Mouse (Mus musculus) heart, postnatal 4 days (tissue): ENCODE data around the gene Exoc2. TPM values are rescaled to one million over a fixed set of nuclear protein-coding genes. Genes with fewer than 3 reads are reported as not detected.

Experiments used
- DNase-seq: peaks from one replicate; pipeline ENCODE4 v3.0.0; 2021
- total RNA-seq, 2 experiments: library from RNA; stranded (reverse); gene quantifications; 2 replicates each; pipeline ENCODE4 v1.2.3; 2021

Gene Exoc2
- 10 to 100 TPM; 22.9 to 23.0 TPM for total RNA-seq

DNA sequence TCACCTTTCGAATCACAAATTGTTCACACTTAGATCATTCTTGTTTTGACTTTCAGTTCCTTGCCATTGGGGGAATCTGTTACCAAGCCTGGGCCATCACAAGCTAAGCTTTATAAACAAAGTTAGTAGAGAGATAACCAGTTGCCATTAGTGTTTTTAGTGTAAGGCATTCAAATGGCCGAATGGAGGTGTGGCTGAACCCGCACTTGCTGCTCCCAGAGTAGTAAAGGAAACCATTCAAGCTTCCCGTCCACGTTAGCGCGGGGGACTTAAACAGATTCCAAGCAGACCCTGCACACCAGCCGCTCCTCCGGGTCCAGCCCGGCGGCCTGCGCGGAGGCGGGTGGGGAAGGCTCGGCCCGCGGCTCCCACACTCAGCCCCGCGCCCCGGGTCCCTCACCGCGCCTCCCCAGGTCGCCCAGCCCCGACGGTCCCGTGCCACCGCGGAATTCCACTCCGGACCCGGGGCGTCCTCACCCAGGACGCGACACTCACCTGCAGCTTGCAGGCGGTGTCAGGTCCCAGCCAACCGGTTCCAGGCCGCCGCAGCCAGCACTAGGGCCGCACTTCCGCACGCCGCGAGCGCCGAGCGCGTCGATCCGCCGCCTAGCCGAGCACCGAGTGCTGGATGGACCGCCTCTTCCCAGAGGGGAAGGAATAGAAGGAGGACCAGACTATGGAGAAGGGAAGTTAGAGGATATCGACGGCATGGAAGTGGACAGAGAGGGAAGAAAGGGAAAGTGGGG is at the start of gene Exoc2, which contains the start of gene Gm5447:
Gene Exoc2, minus strand, starts transcription at position 593 of the 746 bp plus-strand sequence.
Gene Gm5447, plus strand, starts transcription at position 704 of the 746 bp plus-strand sequence.
- peak; percentile 82 for DNase-seq

DNA sequence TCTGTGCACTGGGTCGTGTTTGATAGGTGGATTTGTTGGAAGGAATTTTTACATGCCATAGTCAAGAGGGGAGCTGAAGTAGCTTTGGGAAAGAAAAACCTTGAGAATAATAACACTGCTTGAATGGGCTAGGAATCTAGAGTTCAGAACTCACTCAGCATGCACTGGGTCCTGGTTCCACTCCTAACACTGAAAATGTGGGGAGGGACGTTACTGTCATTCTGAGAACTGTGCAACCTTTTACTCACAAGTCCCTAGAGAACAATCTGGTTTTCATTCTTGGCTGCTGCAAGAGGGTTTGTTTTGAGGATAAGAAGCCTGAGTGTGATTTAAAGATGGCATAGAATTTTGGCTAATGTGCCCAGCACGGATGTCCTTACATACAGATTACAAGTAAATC is 49.8 kb upstream of the Exoc2 start:
- no peak for DNase-seq

DNA sequence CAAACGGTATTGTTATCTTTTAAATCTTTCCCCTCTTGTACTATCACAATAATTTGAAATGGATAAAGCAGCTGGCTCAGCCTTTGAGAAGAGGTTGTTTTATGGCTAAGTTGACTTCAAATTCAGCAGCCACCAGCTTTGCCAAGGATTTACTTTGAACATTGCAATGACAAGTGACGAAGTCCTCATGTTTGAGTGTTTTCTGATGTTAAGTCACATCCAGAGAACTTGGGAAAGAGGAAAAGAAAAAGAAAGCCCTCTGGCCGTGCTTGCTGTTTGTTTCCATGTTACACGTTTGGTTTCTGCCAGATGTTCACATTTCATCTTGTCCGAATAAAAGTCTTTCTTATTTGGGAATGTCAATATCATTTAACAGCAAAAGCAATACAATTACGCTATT is 48.0 kb upstream of the Exoc2 start:
- no peak for DNase-seq

DNA sequence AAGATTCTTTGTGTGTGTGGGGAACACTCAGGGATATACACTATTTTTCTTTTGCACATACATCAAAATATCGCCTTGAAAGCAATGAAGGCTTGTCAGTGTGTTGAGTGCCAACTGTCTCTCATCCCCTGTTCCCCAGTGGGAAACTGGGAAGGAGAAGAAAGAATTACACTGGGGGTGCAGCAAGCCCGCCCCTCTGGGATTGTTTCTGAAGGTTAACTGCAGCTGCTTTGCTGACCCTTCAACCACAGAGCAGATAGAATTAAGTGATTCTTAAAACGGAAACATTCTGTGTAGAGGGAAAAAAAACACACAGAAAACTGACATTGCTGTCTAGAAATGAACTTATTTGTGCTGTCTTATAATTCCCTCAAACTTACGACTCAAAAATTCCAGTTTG is 47.6 kb upstream of the Exoc2 start:
- DNase-seq = no peak

DNA sequence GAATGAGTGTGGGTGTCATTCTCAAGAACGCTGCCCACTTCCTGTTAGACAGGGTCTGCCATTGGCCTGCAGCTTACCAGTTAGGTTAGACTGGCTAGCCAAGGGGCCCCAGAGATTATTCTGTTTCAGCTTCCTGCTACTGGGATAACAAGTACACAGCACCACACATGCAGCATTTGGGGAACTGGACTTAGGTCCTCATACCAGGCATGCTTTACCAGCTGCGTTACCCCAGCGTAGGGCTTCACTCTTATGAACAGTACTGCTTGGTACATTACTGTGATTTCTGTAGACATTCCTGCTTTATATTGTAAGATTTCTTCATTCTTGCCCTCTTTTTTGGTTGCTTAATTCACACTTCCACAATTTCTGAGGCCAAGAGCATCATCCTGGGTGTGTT is 43.7 kb upstream of the Exoc2 start:
- no peak for DNase-seq

DNA sequence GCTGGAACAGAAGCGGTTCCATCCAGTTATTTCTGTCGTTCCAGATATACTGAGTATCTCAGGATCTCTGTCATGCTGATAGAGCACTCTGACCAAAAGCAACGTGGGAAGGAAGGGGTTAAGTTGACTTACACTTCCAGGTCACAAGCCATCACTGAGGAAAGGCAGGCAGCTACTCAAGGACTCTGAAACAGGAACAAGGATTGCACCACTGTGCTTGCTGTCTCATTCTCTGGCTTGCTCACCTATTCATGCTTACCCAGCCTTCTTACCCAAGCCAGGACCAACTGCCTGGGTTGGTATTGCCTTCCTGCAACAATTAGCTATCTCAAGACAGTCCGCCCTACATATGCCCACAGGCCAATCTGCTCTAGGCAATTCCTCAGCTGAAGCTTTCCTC is 31.1 kb upstream of the Exoc2 start:
- DNase-seq = no peak

DNA sequence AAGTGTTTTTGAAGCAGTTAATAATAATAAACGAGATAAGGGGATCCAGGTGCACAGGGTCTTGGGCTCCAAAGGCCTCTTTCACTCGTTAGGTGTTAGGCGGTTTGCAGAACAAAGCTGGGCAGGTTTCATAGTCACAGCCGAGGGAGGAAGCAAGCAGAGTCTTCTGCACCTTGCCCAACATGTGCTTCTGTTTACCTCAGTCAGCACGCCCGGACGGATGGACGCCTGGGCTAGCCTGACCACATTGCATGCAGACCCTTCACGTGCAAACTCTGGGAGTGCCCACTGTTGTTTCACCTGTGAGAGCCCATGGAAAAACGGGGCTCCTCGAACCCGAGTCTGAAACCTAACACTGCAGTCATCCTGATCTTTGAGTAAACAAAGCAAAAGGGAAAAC is 30.6 kb upstream of the Exoc2 start:
- DNase-seq = no peak

DNA sequence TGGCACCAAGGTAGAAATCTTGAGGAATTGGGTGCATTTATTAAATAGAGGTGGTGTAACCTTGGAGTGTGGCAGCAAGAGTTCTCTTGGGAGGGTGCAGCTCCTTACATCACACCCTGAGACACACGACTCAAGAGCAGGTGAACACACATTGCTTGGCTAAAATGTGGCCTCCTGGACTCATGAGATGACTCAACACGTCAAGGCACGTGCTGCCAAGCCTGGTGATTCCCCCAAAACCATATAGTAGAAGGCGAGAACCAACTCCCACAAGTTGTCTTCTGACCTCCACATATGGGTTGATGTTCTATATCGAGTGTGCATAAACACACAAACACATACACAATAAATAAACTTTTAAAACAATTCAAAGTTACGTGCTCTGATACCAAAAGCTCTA is 25.9 kb upstream of the Exoc2 start:
- DNase-seq = no peak

DNA sequence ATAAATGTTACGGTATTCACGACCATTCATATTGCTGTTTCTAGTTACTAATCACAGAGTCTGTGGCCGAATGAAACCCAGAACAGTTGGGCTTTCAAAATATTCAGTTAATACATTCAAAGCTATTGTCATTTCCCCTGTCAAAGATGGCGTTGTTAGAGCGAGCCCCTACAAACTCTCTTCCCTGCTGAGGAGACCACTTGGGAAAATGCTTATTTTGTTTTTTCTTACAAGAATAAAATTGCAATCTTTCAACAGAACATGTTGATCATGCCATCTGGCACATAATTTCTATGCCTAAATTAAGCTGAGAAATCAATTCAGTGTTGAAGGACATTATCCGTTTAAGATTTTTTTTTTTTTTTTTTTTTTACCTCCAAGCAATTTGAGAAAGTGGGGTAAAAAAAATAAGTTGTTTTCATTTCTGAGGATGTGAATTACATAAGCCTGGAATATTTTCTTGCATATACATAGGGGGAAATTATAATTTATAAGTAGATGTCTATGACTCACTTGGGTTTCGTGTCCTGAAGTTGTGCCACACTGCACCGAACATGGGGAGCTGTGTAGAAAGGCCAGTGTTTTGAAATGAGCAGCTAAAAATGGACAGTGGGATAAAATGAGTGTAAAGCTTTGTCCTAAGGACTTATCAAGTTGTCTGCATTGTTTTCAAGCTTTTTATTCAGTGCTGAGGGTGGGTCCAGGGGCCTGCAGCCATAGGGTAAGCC is 23.8 kb upstream of the Exoc2 start:
- no peak for DNase-seq

DNA sequence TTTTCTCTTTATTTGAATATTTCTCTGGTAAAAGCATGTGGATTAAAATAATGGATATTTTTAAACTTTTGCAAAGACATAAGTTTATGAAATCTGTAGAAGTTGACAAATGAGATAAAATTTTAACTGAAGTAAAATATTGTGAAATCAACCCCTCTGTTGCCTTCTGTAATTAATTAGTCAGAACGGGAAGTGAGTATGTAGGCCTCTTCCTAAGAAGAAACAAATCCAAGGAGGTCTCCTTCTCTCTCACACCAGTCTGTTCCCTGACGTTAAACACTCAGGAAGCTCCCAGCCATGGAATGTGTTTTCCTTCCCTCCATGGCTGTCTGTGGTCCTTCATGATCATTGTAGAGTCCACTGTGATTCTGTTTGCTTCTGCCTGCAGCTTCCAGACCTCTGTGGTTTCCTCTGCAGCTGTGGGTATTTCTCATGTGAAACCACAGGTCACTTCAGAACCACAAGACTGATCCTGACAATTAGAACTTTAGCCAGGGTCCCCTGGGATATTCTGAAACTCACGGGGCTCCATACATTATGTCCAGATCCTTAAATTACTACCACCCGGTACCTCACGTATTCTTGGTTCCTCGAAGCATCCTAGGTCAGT is 20.5 kb upstream of the Exoc2 start:
- DNase-seq = no peak

DNA sequence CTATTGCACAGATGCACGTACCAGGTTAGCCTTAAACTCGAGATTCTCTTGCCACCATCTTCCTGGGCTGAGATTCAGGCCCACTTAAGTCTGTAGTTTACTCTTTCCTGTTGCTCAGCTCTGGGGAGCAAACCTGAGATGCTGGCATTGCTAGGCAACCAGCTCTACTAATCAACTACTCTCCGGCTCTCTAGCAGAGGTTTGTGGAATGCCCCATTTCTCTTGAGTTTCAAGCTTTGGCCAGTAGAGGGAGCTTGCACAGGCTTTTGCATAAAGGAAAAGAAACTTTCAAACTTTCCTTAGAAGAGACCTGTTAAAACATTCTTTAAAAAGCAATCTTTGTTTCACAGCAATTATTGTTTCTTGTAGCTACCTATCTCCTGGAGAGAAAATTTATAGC is 19.9 kb upstream of the Exoc2 start:
- peak; percentile 62 for DNase-seq

DNA sequence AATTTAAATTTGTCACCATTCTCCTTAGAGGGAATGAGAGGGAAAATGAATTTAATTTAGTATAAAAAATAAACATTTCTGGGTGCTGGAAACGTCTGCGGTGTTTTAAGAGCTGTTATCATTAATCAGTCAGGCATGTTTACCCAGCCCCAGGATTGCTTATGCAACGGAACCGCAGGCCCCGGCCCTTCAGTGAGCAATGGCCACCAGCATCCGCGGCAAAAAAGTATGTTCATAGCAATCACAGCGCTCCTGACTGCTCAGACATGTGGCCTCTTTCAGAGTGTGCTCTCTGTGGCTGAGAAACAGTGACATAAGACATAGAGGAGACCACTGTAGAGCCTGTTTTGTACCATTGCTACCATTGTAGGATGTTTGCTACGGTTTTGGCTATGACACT is 16.3 kb upstream of the Exoc2 start:
- no peak for DNase-seq

DNA sequence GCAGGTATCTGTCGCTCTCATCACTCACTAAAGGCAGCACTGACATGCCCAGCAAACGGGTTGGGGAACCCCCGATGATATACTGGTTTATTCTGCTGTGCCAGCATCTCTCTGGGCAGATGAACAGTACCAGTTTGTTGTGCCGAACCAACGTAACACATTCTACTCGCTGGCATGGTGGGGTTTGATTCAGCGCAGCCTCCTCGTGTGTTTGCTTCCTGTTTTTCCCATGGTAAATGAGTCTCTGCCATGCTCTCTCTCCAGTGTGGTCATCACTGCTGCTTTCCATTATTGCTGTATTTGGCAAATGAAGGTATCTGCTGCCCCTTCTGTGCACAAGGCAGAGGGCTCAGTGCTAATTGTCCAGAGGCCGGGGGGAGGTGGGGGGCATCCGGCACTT is 15.8 kb upstream of the Exoc2 start:
- no peak for DNase-seq

DNA sequence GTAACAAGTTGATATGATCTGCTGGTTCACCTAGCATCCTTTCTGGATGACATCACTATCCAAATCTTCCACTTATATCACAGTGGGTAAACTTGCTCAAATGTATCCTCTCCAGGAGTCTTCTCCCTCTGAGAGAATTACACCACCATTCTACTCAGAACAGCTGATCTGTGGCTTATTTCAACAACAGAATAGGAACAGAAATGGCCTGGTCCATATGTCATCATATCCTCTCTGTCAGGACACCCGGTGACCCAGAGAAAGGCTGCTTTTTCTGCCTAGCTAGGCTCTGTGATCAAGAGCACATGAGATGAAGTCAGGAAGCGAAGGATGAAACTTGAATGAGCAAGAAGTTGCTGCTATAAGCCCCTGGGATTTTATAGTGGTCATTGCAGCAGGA is 13.8 kb upstream of the Exoc2 start:
- no peak for DNase-seq

DNA sequence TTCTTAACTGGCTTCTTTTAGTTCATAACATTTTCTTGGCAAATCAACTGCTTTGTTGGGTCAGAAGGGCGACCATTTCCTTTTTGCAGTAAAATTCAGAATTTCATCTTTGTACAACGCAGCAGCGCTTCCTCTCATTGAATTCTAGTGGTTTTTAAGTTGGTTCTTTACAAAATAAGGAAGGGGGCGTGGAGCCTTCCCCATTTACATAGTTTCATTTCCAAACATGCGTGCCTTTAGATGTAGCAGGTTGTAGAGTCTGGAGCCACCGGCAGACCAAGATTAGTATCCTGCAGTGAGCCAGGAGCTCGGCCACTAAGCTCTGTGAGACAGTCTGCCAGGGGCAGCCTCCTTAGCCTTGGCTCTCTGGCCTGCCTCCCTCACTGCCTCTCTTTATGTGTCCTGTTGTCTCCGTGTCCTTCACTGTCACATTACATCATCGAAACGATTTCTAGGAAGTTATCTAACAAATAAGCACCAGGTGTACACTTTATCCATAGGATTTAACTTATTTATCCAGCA is 13.1 kb upstream of the Exoc2 start:
- DNase-seq = no peak

DNA sequence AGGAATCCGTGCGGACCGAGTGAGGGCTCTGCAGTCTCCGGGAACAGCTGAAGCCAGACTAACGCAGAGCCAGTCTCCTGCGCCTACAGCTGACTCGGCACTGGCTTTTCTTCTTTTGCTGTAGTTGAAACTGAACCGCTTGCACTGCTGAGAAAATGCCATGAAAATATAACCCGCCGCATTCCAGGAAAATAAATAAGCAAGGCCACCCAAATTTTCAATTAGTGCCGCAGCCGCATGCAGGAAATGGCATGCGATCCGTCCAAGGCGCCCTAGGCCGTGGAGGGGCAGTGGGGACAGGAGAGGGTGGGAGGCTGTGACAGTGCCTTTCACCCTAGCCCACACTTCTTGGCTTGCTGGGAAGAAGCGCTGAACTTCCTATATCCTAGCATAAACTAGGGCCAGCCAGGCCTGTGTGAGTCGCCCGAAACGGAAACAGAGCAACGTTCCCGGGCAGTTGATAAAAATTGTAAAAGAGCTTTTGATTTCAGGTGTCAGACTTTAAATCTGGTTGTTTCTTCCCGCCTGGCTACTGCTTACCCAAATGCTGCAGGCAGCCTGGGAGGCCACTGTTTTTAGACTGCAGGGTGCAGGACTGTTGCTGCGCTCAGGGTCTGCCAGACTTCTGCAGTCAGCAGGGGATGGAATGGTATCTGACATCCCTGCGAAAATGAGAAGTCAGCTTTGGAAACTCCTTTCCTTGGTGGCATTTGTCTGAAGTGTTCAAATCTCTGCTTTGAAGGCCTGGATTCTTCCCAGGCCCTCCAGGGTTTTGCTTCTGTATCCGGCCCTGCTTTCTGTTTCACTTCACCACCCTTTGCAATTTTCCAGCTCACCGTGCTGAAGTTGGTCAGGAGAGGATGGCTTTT is 11.9 kb upstream of the Exoc2 start:
- DNase-seq = peak; percentile 65

DNA sequence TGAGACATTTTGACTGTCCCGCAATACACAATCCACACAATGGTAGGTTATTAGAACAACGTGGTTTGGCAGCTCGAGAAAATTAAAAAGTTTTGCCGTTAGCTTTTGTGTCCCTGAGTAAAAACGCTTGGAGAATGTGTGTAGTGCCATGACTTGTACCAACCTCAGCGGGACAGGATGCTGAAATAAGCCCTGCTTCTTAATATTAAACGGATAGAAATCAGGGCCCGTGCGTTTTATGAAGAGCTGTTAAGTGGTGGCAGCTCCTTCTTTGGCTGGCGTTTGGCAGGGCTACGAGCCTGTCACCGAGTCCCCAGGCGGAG is 11.3 kb upstream of the Exoc2 start:
- no peak for DNase-seq

DNA sequence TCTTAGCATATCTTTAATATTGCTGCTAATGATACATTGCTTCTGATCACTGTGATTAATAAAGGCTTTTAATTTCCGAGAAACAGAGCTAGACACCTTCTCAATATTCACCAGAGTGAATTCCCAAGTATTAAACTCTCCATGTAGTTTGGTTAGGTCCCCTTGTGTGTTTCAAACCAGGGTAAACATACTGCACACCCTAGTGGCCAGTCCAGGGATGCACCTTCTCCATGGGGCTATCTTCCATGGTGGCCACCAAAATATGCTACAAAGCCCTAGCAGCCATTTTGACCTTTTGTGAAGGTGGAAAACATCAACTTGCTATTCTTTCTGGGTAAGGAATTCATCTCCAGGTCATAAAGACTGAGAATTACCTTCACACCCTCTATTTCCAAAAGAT is 7.8 kb upstream of the Exoc2 start:
- peak; percentile 51 for DNase-seq

DNA sequence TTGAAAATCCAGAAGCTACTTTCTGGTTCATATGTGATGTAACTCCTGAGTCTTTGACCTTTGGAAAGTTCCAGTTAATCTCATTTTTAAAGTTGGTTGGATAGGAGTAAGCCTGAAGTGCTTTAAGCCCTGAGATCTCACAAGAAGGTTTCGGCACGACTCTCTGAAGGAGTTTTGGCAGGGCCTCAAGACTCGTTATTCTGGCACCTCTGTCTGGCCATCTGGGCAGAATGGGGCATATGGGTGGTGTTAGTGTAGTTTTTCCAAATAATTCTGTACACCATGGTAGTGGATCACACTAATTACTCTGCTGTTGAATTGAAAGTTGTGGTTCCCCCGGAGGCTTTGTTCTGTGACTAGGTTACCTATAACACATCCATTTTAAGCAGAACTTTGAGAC is 4.3 kb upstream of the Exoc2 start:
- DNase-seq = no peak

DNA sequence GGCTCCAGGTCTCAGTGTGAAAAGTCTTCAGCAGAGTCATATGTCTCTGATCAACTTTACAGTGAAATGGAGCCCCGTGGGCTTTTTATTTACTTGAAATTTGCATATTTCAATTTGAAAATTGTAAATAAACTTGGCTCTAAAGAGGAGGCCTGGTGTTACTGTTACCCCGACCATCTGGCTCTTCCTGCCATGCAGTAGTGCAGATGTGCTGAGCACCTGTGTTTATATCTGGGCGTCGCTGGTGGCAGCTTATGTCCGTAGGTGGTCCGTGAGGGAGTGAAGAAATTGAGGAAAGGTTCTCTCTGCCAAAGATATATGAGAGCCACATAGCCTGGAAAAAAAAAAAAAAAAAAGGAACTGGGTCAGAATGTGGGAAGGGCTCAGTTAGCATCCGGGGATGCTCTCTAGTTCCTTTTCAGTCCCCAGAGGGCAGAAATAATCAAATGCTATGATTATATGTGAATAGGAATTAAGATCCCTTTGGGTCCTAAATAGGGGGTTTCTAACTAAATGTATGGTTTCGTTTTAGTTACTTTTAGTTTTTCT is 2.7 kb upstream of the Exoc2 start:
- no peak for DNase-seq

DNA sequence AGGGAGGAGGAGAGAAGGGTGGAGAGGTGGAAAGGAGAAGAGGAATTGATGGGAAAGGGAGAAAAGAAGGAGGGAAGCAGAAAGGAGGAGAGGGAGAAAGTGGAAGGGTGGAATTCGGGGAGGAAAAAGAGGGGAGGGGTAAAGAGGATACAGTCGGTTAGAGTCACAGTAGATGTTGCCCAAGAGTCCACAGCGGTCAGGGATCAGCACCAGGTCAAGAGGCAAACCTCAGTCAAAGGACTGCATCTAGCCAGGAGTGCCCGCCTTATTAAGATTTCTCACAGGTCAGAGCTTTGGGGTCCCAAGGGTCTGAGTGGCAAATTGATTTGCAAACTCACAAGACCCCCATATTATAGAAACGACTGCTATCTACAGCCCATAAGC is 346 bp upstream of the Exoc2 start:
- no peak for DNase-seq

DNA sequence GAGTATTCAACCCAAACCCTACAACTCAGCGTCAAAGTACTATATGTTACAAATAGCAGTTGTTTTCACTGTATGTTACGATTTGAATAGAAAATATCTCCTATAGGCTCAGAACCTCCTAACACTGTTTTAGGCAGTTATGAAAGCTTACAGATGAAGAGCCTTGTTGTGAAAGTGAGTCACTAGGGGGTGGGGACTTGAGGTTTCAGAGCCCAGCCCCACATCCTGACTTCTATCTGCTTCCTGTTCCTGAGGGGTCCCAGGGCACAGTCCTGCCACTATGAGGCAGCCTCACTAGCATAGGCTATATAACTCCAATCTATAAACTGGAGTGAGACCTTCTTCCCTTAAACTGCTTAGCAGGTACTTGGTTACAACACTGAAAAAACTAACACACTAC is 1.8 kb downstream of the Exoc2 start:
- no peak for DNase-seq
